ENCODE assay signal across 20 mouse cellular contexts in genomic region chr2:13416765-13417524, GRCm38 (mm10).
DNase-seq lines count a peak whose midpoint lies in the region; ATAC-seq and TF ChIP-seq lines count a peak whose summit lies in the region.
"Had no signal": no experiment of that assay in that cellular context is flagged by ENCODE, and none has a peak within 500 bp of the region (broad histone marks: within the 10 kb centered on the region; RNA-seq: fewer than 3 reads in every experiment).

No protein-coding gene starts in this region.

- peaks cover 7% of the 10 kb centered on the region for H3K36me3 ChIP-seq in heart, adult 2 months (ENCODE audit: control insufficient read depth, insufficient read depth, low read length)
- H3K36me3 ChIP-seq: forebrain, embryonic 15.5 days; G1E; neural tube, embryonic 15.5 days had no signal

- peak overlapping the region; percentile 40; the same call in 1 of the 2 replicates for H3K27ac ChIP-seq in heart, adult 2 months
- H3K27ac ChIP-seq: forebrain, embryonic 15.5 days; neural tube, embryonic 15.5 days had no signal

- H3K9ac ChIP-seq in heart, adult 2 months (ENCODE audit: low read depth, low read length) = no peak overlapping the region
- H3K9ac ChIP-seq: forebrain, embryonic 15.5 days; neural tube, embryonic 15.5 days had no signal

- WGBS in heart, adult 2 months = 44% methylated on average over 3 of the region's 3 CpGs

- intact Hi-C loops in heart, adult 2 months (cut with DNase I) = loop anchor here (5.0 kb wide), 1 partner anchor 85 kb away; no protein-coding TSS in a partner anchor

- H3K4me1 ChIP-seq in heart, adult 2 months (ENCODE audit: control insufficient read depth, insufficient read depth, low read length) = peaks cover 10% of the 10 kb centered on the region
- H3K4me1 ChIP-seq: neural tube, embryonic 15.5 days had no signal

- TF ChIP-seq EP300 in heart, adult 2 months (IDR thresholded peaks at IDR 0.05; ENCODE audit: insufficient read depth, low read depth, low read length) = no peak

- DNase-seq in heart, adult 2 months = no peak
- no peak for DNase-seq in heart, postnatal 4 days
- DNase-seq in 3T3-L1 (ENCODE audit: low read depth, low spot score) (peak; percentile 51), NIH3T3 (ENCODE audit: low read depth) (peak; percentile 43)
- no peak for DNase-seq in thymus, postnatal 36 days
- DNase-seq in urinary bladder, adult 2 months (ENCODE audit: low spot score) = no peak
- DNase-seq: adrenal gland, adult 2 months; cerebellum, adult 18-20 months; cerebellum, postnatal 36 days; heart, postnatal 10 days; kidney, adult 11 months; kidney, postnatal 14 days; layer of hippocampus, adult 9-11 months; right cerebral cortex, adult 18-20 months had no signal

- no peaks in the 10 kb centered on the region for H3K79me2 ChIP-seq in heart, adult 2 months (replicated peaks; ENCODE audit: control insufficient read depth, insufficient read depth, low read length)

- H3K4me3 ChIP-seq in heart, adult 2 months = no peak overlapping the region
- H3K4me3 ChIP-seq: forebrain, embryonic 15.5 days; neural tube, embryonic 15.5 days had no signal

- TF ChIP-seq POLR2A in heart, adult 2 months (IDR thresholded peaks at IDR 0.05; ENCODE audit: insufficient read depth, low read depth, low read length) = no peak

- H3K27me3 ChIP-seq in heart, adult 2 months (ENCODE audit: control insufficient read depth, insufficient read depth, low read length) = no peaks in the 10 kb centered on the region
- H3K27me3 ChIP-seq: forebrain, embryonic 15.5 days; neural tube, embryonic 15.5 days had no signal

- no peak for TF ChIP-seq CTCF in heart, adult 2 months (IDR thresholded peaks at IDR 0.05)

- peak; percentile 61 for ATAC-seq in megakaryocyte, adult 5-6 weeks (ENCODE audit: poor library complexity, severe bottlenecking)
- ATAC-seq: CD4-positive, CD25-positive, alpha-beta regulatory T cell, adult 4 months; forebrain, embryonic 15.5 days; hindbrain, embryonic 16.5 days had no signal

Comparison
In these comparisons a context has a peak if more than half of its experiments do, and no peak if none do; other contexts are left out.
1. DNase-seq: peak in 3T3-L1 (single experiment) and NIH3T3 (single experiment); none in heart, adult 2 months (0 of 2), heart, postnatal 4 days (single experiment), thymus, postnatal 36 days (0 of 2) and urinary bladder, adult 2 months (single experiment).